Mouse (Mus musculus) stomach, postnatal 0 days (tissue): ENCODE measurements around the gene Tsr3. TPM values are rescaled to one million over a fixed set of nuclear protein-coding genes. Genes with fewer than 3 reads are reported as not detected.

Experiments used
- ATAC-seq: fragments of 200-750 bp; cut with Nextera tagmentation; 2 replicates; pipeline ENCODE4 v1.8.0; 2017; ENCODE audit not compliant: low FRiP score, low TSS enrichment
- DNase-seq: peaks from one replicate; pipeline ENCODE4 v3.0.0-alpha.2; 2016; ENCODE audit warnings: low spot score
- H3K27ac ChIP-seq: fragments of 300-500 bp; sonication (generic); replicated peaks from 2 replicates; pipeline ENCODE4 v1.5.1; 2014; ENCODE audit warnings: mild to moderate bottlenecking, control low read depth
- H3K27me3 ChIP-seq: fragments of 300-500 bp; sonication (generic); 2 replicates; pipeline ENCODE4 v1.6.1; 2014; ENCODE audit warnings: low read length; ENCODE audit not compliant: control insufficient read depth, insufficient read depth
- H3K36me3 ChIP-seq: fragments of 300-500 bp; sonication (generic); 2 replicates; pipeline ENCODE4 v1.6.1; 2014; ENCODE audit warnings: low read length, mixed read lengths; ENCODE audit not compliant: control insufficient read depth, insufficient read depth
- H3K4me1 ChIP-seq: fragments of 300-500 bp; sonication (generic); replicated peaks from 2 replicates; pipeline ENCODE4 v1.6.1; 2014; ENCODE audit warnings: antibody characterized with exemption; ENCODE audit not compliant: control insufficient read depth, insufficient read depth
- H3K4me2 ChIP-seq: fragments of 300-500 bp; sonication (generic); replicated peaks from 2 replicates; pipeline ENCODE4 v1.6.1; 2014; ENCODE audit warnings: low read depth, mild to moderate bottlenecking, control low read depth, moderate library complexity
- H3K4me3 ChIP-seq: fragments of 300-500 bp; sonication (generic); 2 replicates; pipeline ENCODE4 v1.5.1; 2014; ENCODE audit warnings: low read depth, low read length, control low read depth
- H3K9ac ChIP-seq: fragments of 300-500 bp; sonication (generic); 2 replicates; pipeline ENCODE4 v1.6.1; 2014; ENCODE audit warnings: mild to moderate bottlenecking, low read length, control low read depth, mixed read lengths
- H3K9me3 ChIP-seq: fragments of 300-500 bp; sonication (generic); 2 replicates; pipeline ENCODE4 v1.6.1; 2016; ENCODE audit warnings: low read length; ENCODE audit not compliant: control insufficient read depth
- CTCF ChIP-seq: IDR thresholded peaks from 2 replicates; pipeline ENCODE4 v1.5.1; 2016; ENCODE audit warnings: antibody characterized with exemption, low read depth, mild to moderate bottlenecking, moderate library complexity
- EP300 ChIP-seq: optimal IDR thresholded peaks from 2 replicates; pipeline ENCODE3; 2016; ENCODE audit warnings: antibody characterized with exemption
- WGBS: fragments of 180-500 bp; shearing (Covaris S2); extraction: QIAGEN DNeasy Blood & Tissue Kit; methylation state at CpG from one replicate; pipeline ENCODE4 v1.1.7; 2014; 5-methylcytosine and 5-hydroxymethylcytosine counted together
- polyA plus RNA-seq: library from polyadenylated mRNA; unstranded; fragments of >200 nt; fragmentation: Nextera tagmentation; extraction: Ambion mirVana; gene quantifications from 2 replicates; pipeline ENCODE4 v1.2.1, GENCODE M21; 2015

The Tsr3 gene
- polyA plus RNA-seq, result 31.3 and 33.7 TPM in 2 replicates

DNA sequence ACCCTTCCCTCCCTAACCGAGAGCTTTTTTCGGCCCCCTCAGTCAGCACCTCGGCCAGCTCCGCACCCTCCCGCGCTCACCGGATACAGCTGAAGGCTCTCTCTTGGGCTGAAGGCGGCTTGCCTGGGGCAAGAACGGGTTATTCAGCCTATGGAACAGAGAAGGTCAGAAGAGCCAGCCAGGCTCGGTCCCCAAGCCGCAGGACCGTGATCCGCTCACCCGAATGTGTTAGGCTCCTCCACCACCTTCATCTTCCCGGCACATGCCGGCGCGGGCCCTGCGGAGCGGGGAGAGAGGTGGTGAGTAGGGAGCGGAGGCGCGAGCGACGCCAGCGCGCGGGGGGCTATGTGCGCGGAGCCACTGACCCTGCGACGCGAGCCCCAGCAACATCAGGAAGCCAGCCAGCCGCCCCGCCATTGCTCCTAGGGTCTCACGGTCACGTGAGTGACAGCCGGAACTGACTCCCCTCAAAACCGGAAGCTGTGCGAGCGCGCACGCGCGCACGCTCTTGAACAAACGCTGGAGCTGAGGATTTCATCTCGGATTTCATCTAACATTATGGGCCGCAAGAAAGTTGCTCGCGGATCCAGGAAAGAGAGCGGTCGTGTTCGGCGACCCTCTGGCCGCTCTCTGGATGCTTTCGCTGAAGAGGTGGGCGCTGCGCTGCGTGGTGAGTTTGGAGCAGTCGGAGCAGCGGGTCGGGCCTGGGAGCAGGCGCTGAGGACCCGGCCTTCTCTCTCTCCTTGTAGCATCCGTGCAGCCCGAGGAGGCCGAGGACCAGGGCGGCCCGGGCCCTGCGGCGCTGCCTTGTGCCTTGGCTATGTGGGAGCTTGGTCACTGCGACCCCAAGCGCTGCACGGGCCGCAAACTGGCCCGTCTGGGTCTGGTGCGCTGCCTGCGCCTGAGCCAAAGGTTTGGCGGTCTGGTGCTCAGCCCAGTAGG lies at the start of gene Tsr3, which contains the start of gene Gnptg:
Gene Tsr3, plus strand, starts transcription at position 476 of the 942 bp plus-strand sequence.
Gene Gnptg, minus strand, starts transcription at position 430 of the 942 bp plus-strand sequence.
- Histone ChIP-seq H3K4me3 (peak within 1 kb of the TSS; percentile 91), H3K36me3 (peaks cover 3% of the 10 kb centered on the region), H3K9ac (peak within 1 kb of the TSS; percentile 90), H3K27me3 (no peaks in the 10 kb centered on the region), H3K4me2 (peak within 1 kb of the TSS; percentile 92), H3K4me1 (peaks cover 4% of the 10 kb centered on the region; the same call in 1 of the 2 replicates), H3K27ac (peak within 1 kb of the TSS; percentile 78), H3K9me3 (no peaks in the 10 kb centered on the region)
- TF ChIP-seq EP300, result no peak
- no peak for TF ChIP-seq CTCF
- ATAC-seq (peak; percentile 81), DNase-seq (peak; percentile 87)
- under 1% methylated on average over 80 of the region's 80 CpGs for WGBS

DNA sequence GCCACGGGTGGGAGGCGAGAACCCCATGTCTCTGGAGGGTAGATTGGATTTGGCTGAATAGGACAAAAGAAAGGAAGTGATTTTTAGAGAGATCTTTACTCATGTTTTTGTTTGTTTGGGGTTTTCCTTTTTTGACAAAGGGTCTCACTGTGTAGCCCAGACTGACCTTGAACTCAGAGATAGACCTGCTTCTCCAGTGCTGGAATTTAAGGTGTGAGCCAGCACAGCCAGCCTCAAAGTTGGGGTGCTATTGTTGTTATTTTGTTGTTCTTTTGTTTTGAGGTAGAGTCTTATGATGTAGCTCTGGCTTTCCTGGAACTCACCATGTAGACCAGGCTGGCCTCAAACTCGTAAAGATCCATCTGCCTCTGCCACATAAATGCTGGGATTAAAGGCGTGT lies 37.6 kb upstream of the Tsr3 start:
- H3K36me3 ChIP-seq, result peaks cover 28% of the 10 kb centered on the region
- no peak overlapping the region for H3K4me2 ChIP-seq
- ATAC-seq (no peak), DNase-seq (no peak)
- no peaks in the 10 kb centered on the region for H3K27me3 ChIP-seq
- no peak overlapping the region for H3K9ac ChIP-seq
- H3K9me3 ChIP-seq, result no peaks in the 10 kb centered on the region
- TF ChIP-seq EP300 (no peak), CTCF (no peak)
- no peak overlapping the region for H3K4me3 ChIP-seq
- WGBS, result 84% methylated on average over 4 of the region's 4 CpGs
- no peak overlapping the region for H3K27ac ChIP-seq
- no peaks in the 10 kb centered on the region for H3K4me1 ChIP-seq

DNA sequence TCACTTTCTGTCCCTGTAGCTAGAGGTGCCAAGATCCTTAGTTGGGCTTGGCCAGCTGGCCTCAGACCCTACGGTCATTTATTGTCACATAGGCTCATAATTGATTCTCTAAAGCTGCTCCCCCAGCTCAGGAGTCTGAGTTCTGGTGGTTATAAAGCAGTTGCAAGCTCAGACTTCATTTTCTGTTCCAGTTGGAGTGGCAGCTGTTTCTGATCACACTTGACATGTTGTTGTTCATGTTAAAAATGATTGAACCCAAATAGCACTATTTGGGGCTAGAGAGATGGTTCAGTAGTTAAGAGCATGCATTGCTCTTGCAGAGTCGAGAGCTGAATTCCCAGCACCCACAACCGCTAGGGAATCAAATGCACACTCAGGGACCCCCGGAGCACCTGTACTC lies 30.0 kb upstream of the Tsr3 start:
- Histone ChIP-seq H3K4me3 (no peak overlapping the region), H3K4me1 (no peaks in the 10 kb centered on the region), H3K36me3 (peaks cover 25% of the 10 kb centered on the region), H3K27ac (no peak overlapping the region), H3K27me3 (no peaks in the 10 kb centered on the region), H3K9me3 (no peaks in the 10 kb centered on the region), H3K9ac (no peak overlapping the region), H3K4me2 (no peak overlapping the region)
- 66% methylated on average over 4 of the region's 4 CpGs for WGBS
- ATAC-seq, result no peak
- TF ChIP-seq EP300 (no peak), CTCF (no peak)
- no peak for DNase-seq

DNA sequence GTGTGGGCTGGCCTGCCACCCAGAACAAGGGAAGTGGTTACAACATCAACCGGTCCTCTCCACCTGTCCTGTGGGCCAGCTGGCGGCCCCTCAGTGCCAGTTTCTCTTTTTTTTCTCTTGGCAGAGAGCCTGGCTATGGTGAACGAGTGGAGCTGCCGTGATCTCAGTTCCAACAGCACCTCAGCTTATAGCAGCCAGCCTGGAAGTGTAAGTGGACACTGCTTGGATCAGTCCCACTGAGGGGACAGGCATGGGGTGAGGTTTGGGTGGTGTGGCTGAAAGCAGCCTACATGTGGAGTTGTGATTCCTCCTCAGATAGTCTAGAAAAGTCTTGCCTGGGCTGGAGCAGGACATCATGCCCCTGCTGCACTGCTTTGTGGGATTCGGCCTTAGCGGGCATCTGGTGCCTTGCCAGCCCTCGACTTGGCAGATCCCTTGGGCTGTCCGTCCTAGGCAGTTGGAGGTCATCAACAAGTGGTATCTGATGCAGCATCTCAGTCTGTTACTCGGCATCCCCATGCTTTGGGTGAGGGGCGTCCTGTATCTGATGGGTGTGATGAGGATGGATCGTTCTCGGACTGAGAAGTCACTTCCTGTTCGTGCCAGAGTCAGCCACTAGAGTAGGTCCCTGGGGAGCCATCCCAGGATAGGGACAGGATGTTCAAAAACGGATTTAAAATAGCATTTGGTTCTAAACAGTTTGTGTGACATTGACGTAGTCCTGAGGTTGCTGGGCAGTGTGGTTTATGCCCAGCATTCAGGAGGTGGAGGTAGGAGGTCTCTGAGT lies 29.1 kb upstream of the Tsr3 start:
- Histone ChIP-seq H3K4me2 (no peak overlapping the region), H3K27ac (no peak overlapping the region), H3K9ac (no peak overlapping the region), H3K9me3 (no peaks in the 10 kb centered on the region), H3K4me1 (no peaks in the 10 kb centered on the region), H3K27me3 (no peaks in the 10 kb centered on the region), H3K4me3 (no peak overlapping the region), H3K36me3 (peaks cover 27% of the 10 kb centered on the region)
- ATAC-seq (no peak), DNase-seq (no peak)
- WGBS, result 77% methylated on average over 15 of the region's 15 CpGs
- TF ChIP-seq CTCF (no peak), EP300 (no peak)

DNA sequence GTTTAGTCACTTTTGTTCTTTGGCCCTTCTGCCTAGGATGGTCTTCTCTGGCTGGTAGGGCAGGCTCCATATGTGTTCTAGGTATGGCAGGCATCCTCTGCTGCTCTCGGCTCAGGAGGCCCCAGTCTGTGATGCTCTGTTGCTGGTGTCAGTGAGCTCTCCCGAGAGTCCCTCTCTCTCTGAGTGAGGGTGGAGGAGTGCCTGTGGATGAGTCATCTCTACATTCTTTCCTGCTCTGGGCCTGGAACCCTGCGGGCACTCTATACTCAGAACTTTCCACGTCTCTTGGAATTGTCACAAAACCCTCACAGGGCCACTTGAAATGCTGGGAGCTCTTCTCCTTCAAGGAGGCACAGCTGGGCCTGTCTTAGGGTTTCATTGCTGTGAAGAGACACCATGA lies 28.3 kb upstream of the Tsr3 start:
- DNase-seq (no peak), ATAC-seq (no peak)
- WGBS, result 60% methylated on average over 4 of the region's 4 CpGs
- Histone ChIP-seq H3K36me3 (peaks cover 31% of the 10 kb centered on the region), H3K9ac (no peak overlapping the region), H3K4me1 (no peaks in the 10 kb centered on the region), H3K9me3 (no peaks in the 10 kb centered on the region), H3K4me2 (no peak overlapping the region), H3K27me3 (no peaks in the 10 kb centered on the region), H3K27ac (no peak overlapping the region), H3K4me3 (no peak overlapping the region)
- TF ChIP-seq EP300 (no peak), CTCF (no peak)
